Mouse (Mus musculus) thymus, adult 2 months (tissue): ENCODE results near the gene Fam184a. TPM values are rescaled to one million over a fixed set of nuclear protein-coding genes. Genes with fewer than 3 reads are reported as not detected.
A peak's percentile ranks its signal among the peaks of the same experiment; 100 is the strongest.
"Not testable (repeated sequence)": the region's sequence is repeated elsewhere in the genome, so short reads cannot be mapped to it uniquely, and the experiment has no call there.

Experiments used
- DNase-seq: peaks from one replicate; pipeline ENCODE4 v3.0.0; 2021
- H3K27ac ChIP-seq: fragments of 200-500 bp; 2 replicates; pipeline ENCODE4 v1.5.1; 2012; ENCODE audit warnings: low read length, control low read depth; ENCODE audit not compliant: control insufficient read depth, insufficient read depth
- H3K27me3 ChIP-seq: fragments of 200-500 bp; 2 replicates; pipeline ENCODE4 v1.6.1; 2012; ENCODE audit warnings: mild to moderate bottlenecking, low read length, moderate library complexity, mixed read lengths; ENCODE audit not compliant: control insufficient read depth, insufficient read depth
- H3K36me3 ChIP-seq: fragments of 200-500 bp; 2 replicates; pipeline ENCODE4 v1.6.1; 2012; ENCODE audit warnings: mild to moderate bottlenecking, low read length, moderate library complexity; ENCODE audit not compliant: control insufficient read depth, insufficient read depth
- H3K4me1 ChIP-seq: fragments of 200-500 bp; replicated peaks from 2 replicates; pipeline ENCODE4 v1.6.1; 2012; ENCODE audit warnings: low read length; ENCODE audit not compliant: control insufficient read depth, insufficient read depth
- H3K4me3 ChIP-seq: fragments of 200-500 bp; 2 replicates; pipeline ENCODE4 v1.5.1; 2012; ENCODE audit warnings: mild to moderate bottlenecking, low read length, control low read depth, moderate library complexity; ENCODE audit not compliant: control insufficient read depth, insufficient read depth
- CTCF ChIP-seq: fragments of 200-500 bp; IDR thresholded peaks from 2 replicates; pipeline ENCODE4 v1.5.1; 2012; ENCODE audit warnings: mild to moderate bottlenecking, control low read depth, low read length, moderate library complexity, borderline replicate concordance; ENCODE audit not compliant: control insufficient read depth, poor library complexity, insufficient read depth; ENCODE audit errors: extremely low read depth
- POLR2A ChIP-seq: fragments of 200-500 bp; IDR thresholded peaks from 2 replicates; pipeline ENCODE4 v1.6.1; 2012; ENCODE audit warnings: mild to moderate bottlenecking, low read length, control low read depth, moderate library complexity; ENCODE audit not compliant: control insufficient read depth, poor library complexity, insufficient read depth; ENCODE audit errors: extremely low read depth
- whole genome bisulfite sequencing: fragments of 180-500 bp; shearing (Covaris S2); methylation state at CpG from one replicate; pipeline ENCODE4 v1.1.7; 2018; 5-methylcytosine and 5-hydroxymethylcytosine counted together
- polyA plus RNA-seq: library from polyadenylated mRNA; depleted of rRNA; stranded (reverse); fragments of >200 nt; gene quantifications from 2 replicates; pipeline ENCODE4 v1.2.3, GENCODE M21; 2012

Gene Fam184a
- polyA plus RNA-seq, 1 experiment = 0.69 TPM

DNA sequence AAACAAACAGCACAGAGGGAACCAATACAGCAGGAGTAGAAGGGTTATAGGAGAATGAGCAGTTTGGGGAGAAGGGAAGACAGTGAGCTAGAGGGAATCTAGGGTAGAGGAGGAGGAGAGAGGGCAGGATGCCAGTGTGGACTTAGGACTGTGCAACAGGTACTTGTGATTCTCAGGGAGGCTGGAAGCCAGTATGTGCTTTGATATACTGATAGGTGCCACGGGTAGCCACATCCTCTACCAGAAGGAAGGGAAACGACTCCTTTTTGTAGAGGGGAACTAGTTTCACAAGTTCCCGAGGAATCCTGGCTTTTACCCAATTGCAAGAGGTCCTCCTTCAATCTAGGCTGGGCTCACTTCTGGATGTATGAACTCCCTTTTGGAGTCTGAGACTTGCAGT lies 65.1 kb downstream of the Fam184a start:
- Histone ChIP-seq H3K27ac (no peak overlapping the region), H3K4me1 (no peaks in the 10 kb centered on the region), H3K4me3 (no peak overlapping the region), H3K27me3 (no peaks in the 10 kb centered on the region), H3K36me3 (no peaks in the 10 kb centered on the region)
- WGBS = 23% methylated on average over 3 of the region's 3 CpGs
- DNase-seq = no peak
- TF ChIP-seq POLR2A (no peak), CTCF (no peak)

DNA sequence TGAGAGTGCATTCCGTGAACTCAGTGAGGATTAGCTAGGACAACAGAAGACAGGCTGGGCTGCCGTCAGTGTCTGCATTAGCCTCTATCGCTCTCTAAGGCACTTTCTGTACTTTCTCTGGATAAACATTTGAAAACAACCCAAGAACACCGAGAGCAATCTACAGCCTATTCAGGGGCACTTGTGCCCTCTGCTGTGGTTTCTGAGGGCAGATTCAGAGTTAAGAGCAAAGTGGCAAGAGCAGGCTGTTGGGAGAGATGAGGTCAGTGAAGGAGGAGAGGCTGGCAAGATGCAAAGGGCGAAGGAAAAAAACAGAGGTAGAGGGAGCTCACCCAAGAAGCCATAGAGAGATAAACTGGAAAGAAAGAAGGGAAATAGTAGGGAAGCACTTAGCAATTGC lies 67.7 kb downstream of the Fam184a start:
- Histone ChIP-seq H3K36me3 (no peaks in the 10 kb centered on the region), H3K27me3 (no peaks in the 10 kb centered on the region), H3K27ac (no peak overlapping the region), H3K4me1 (no peaks in the 10 kb centered on the region), H3K4me3 (no peak overlapping the region)
- DNase-seq = no peak
- no peak for TF ChIP-seq CTCF
- no peak for TF ChIP-seq POLR2A
- WGBS = 73% methylated on average over 5 of the region's 5 CpGs

DNA sequence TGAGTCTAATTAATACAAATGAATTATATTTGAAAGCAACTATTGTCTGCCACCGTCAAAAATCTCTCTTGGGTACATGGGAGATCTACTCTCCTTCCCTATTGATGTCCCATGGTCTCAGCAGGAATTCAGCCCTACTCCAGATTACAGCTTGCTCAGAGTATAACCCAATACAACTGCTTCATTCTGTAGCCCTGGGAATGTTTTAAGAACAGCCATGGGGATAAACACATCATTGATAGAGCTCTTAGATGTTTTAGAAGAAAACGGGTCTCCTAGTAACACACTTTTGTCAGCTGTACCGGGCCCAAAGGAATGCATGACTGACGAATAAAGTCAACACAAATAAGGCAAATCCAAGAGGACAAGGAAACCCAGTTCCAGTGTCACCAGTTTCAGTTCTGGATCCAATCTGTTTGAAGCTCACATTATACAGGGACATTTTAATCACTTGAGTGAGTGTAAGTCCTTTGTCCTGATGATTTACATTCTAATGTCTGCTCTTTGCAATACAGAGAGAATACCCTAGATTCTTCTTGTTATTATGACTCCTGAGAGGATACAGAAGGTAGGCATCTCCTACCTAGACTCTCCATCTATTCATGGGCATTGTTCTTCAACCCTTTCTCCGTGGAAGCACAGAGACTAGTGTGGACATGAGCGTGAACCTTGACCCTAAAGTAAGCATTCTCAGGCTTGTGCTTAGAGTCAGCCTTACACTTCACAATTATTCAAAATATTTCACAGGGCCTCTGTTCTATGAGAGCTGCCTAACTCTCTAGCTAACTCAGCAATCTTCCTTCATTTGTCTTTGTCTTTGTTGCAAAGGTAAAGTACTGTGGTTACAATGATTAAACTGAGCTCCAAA lies 71.0 kb downstream of the Fam184a start:
- H3K36me3 ChIP-seq = no peaks in the 10 kb centered on the region
- H3K4me1 ChIP-seq = no peaks in the 10 kb centered on the region
- no peaks in the 10 kb centered on the region for H3K27me3 ChIP-seq
- TF ChIP-seq POLR2A (no peak), CTCF (no peak)
- no peak overlapping the region for H3K27ac ChIP-seq
- no peak for DNase-seq
- WGBS = 95% methylated on average over 6 of the region's 6 CpGs
- H3K4me3 ChIP-seq = no peak overlapping the region

DNA sequence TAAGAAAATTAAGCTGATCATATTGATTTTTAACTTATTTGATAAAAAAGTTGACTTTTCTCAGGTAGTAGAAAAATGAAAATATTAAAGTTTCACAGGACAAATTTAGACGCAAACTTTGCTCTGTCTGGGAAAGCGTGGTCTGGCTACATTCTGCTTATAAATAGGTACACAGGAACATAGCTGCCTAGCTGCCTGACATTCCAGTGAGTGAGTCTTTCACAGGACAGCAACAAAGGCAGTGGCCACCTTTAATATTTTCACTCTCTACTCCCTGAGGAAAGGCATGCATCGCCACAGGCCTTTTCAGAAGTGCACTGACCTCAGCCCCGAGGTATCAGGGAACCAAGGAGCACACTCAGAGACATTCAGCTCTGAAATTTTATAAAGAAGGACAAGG lies 89.1 kb downstream of the Fam184a start:
- no peak overlapping the region for H3K4me3 ChIP-seq
- DNase-seq = no peak
- no peak overlapping the region for H3K27ac ChIP-seq
- WGBS = 97% methylated on average over 4 of the region's 4 CpGs
- TF ChIP-seq CTCF = no peak
- TF ChIP-seq POLR2A = no peak
- no peaks in the 10 kb centered on the region for H3K4me1 ChIP-seq
- H3K36me3 ChIP-seq = no peaks in the 10 kb centered on the region
- no peaks in the 10 kb centered on the region for H3K27me3 ChIP-seq

DNA sequence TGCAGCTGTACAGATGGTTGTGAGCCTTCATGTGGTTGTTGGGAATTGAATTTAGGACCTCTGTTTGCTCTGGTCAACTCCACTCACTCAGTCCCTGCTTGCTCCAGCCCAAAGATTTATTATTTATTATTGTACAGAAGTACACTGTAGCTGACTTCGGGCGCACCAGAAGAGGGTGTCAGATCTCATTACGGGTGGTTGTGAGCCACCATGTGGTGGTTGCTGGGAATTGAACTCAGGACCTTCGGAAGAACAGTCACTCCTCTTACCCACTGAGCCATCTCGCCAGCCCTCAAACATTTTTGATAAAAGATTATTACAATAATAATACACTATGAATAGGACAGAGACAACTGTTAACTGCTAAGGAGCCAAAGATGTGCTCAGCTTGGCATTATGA lies 96.7 kb downstream of the Fam184a start:
- not testable (repeated sequence) for H3K27ac ChIP-seq, H3K27me3 ChIP-seq, DNase-seq, H3K36me3 ChIP-seq, H3K4me3 ChIP-seq, H3K4me1 ChIP-seq
- 76% methylated on average over 5 of the region's 5 CpGs for WGBS

DNA sequence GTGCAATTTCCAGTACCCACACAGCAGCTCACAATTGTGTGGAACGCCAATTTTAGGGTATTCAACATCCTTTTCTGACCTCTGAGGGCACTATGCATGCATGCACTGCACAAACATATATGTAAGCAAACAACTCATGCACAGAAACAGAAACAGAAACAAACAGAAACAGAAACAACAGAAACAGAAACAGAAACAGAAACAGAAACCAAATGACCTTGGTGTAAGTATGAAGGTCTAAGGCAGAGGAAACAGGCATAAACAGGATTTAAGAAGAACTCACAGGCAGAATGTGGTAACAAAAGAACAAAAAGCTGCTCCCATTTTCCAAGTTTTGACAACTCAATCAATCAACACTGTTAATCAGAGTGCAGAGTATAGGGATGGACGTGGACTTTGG lies 100.2 kb downstream of the Fam184a start:
- DNase-seq = no peak
- WGBS = 97% methylated on average over 2 of the region's 2 CpGs
- H3K4me1 ChIP-seq = no peaks in the 10 kb centered on the region
- no peaks in the 10 kb centered on the region for H3K27me3 ChIP-seq
- H3K36me3 ChIP-seq = no peaks in the 10 kb centered on the region
- TF ChIP-seq CTCF (no peak), POLR2A (no peak)
- H3K4me3 ChIP-seq = no peak overlapping the region
- no peak overlapping the region for H3K27ac ChIP-seq

DNA sequence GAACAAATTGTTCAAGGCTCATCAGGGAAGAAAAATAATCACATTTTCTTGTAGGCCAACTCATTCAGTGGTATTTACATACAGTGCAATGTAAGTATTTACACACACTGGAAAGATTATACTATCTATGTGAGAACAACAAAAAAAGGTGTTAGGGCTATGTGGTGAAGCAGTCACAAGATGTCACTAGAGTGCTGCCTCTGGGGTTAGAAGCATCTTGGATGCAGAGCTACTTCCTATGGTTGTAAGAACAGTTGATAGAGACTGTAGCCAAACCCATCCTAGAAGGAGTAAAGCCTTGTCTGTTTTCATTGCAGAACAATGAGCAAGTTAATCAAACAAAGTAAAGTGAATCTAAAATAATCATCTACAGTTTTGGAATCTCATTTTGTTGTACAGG lies 109.4 kb downstream of the Fam184a start:
- Histone ChIP-seq H3K27ac (no peak overlapping the region), H3K4me1 (no peaks in the 10 kb centered on the region), H3K4me3 (no peak overlapping the region), H3K36me3 (no peaks in the 10 kb centered on the region), H3K27me3 (no peaks in the 10 kb centered on the region)
- TF ChIP-seq POLR2A = no peak
- peak; percentile 14 for DNase-seq
